Mouse (Mus musculus): ENCODE data around the gene Nppc.

GRCm38 (mm10) chr1:86622296-86622695 lies 48.1 kb downstream of the Nppc start:
- TF ChIP-seq GATA1 (IDR thresholded peaks at IDR 0.05; ENCODE audit: low read length) (no peak), TAL1 (IDR thresholded peaks at IDR 0.05; ENCODE audit: low read length) (no peak)
